Mouse (Mus musculus): ENCODE results near the gene Pomt1. TPM values are rescaled to one million over a fixed set of nuclear protein-coding genes. Genes with fewer than 3 reads are reported as not detected.

The Pomt1 gene
- polyA plus RNA-seq, 1 experiment = 21.8 TPM

GRCm38 (mm10) chr2:32259657-32260417 lies 23.4 kb downstream of the Pomt1 start, which contains the start of gene Uck1:
TSS of gene Uck1 (minus strand) at chr2:32260159.
- peak; percentile 88 for DNase-seq
- 1% methylated on average over 59 of the region's 59 CpGs for WGBS
- Histone ChIP-seq H3K4me1 (ENCODE audit: control insufficient read depth, insufficient read depth, low read length) (no peaks in the 10 kb centered on the region; the same call in 1 of the 2 replicates), H3K4me3 (replicated peaks; ENCODE audit: extremely low read depth, low read depth, low read length) (peak within 1 kb of the TSS; percentile 61)
- TF ChIP-seq POLR2A (IDR thresholded peaks at IDR 0.05; ENCODE audit: borderline replicate concordance, extremely low read depth, low read depth, low read length) (peak; percentile 92; the same call in 1 of the 2 replicates), CTCF (IDR thresholded peaks at IDR 0.05; ENCODE audit: insufficient read depth, low read length) (no peak)

DNA sequence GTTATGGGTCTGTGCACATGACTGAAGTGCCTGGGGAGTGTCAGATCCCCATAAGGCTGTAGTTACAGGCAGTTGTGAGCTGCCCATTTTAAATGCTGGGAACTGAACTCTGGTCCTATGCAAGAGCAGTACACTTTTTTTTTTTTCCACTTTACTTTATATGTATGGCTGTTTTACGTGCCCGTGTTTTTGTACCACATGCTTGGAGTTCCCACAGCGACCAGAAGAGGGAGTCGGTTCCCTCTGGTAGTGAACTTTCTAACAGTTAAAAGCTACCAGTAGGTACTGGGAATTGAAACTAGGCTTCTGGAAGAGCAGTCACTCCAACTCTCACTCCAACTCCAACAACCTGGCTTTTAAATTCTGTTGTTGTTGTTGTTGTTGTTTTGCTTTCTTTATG lies 24.2 kb downstream of the Pomt1 start:
- TF ChIP-seq CTCF (IDR thresholded peaks at IDR 0.05; ENCODE audit: insufficient read depth, low read length) (peak; percentile 34; the same call in 1 of the 2 replicates), POLR2A (IDR thresholded peaks at IDR 0.05; ENCODE audit: borderline replicate concordance, extremely low read depth, low read depth, low read length) (no peak)
- no peak overlapping the region for H3K4me3 ChIP-seq (replicated peaks; ENCODE audit: extremely low read depth, low read depth, low read length)
- no peak for DNase-seq
- 30% methylated on average over 4 of the region's 4 CpGs for WGBS
- no peaks in the 10 kb centered on the region; the same call in 1 of the 2 replicates for H3K4me1 ChIP-seq (ENCODE audit: control insufficient read depth, insufficient read depth, low read length)

GRCm38 (mm10) chr2:32275823-32276222 lies 39.4 kb downstream of the Pomt1 start:
- no peak for DNase-seq
- TF ChIP-seq POLR2A (IDR thresholded peaks at IDR 0.05; ENCODE audit: borderline replicate concordance, extremely low read depth, low read depth, low read length) = no peak
- WGBS = 77% methylated on average over 3 of the region's 3 CpGs
- Histone ChIP-seq H3K4me1 (ENCODE audit: control insufficient read depth, insufficient read depth, low read length) (no peaks in the 10 kb centered on the region), H3K4me3 (replicated peaks; ENCODE audit: extremely low read depth, low read depth, low read length) (no peak overlapping the region)

DNA sequence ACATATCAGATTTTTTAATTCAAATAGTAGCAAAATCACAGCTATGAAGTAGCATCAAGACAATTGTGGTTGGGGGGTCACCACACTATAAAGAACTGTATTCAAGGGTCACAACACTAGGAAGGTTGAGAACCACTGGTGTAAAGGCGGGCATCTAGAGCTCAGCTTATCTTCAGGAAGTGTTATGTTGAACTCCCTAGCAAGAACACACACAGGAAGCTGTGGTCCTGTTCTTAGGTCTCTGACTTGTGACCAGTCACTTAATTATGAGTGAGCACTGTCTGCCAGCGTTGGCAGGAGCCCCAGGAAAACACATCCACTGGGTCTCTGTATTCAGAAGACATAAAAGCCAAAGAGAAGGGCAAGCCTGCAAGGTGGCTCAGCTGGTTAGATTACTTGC lies 45.9 kb downstream of the Pomt1 start:
- 54% methylated on average over 2 of the region's 2 CpGs for WGBS
- Histone ChIP-seq H3K4me1 (ENCODE audit: control insufficient read depth, insufficient read depth, low read length) (peaks cover 6% of the 10 kb centered on the region), H3K4me3 (replicated peaks; ENCODE audit: extremely low read depth, low read depth, low read length) (no peak overlapping the region)
- DNase-seq = no peak
- TF ChIP-seq CTCF (IDR thresholded peaks at IDR 0.05; ENCODE audit: insufficient read depth, low read length) (no peak), POLR2A (IDR thresholded peaks at IDR 0.05; ENCODE audit: borderline replicate concordance, extremely low read depth, low read depth, low read length) (no peak)

DNA sequence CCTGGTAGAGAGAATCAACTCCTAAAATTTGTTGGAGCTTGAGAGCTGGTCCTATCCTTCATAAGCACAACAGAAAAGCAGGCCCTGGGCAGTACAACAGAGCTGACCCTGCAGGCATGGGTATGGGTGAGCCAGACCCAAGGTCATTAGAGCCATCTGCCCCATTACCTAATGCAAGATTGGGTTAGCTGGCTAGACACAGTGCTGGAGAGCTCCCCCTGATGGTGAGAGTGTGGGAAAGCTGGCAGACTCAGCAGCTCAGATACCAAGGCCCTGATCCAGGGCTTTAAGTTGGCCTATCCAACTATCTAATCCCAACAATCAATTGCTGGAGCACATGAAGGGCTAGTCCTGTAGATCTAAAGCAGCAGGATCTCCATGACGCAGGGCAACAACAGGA lies 46.3 kb downstream of the Pomt1 start:
- H3K4me1 ChIP-seq (ENCODE audit: control insufficient read depth, insufficient read depth, low read length) = peaks cover 6% of the 10 kb centered on the region
- TF ChIP-seq CTCF (IDR thresholded peaks at IDR 0.05; ENCODE audit: insufficient read depth, low read length) = peak; percentile 90
- TF ChIP-seq POLR2A (IDR thresholded peaks at IDR 0.05; ENCODE audit: borderline replicate concordance, extremely low read depth, low read depth, low read length) = no peak
- no peak overlapping the region for H3K4me3 ChIP-seq (replicated peaks; ENCODE audit: extremely low read depth, low read depth, low read length)
- 90% methylated on average over 1 of the region's 1 CpGs for WGBS
- DNase-seq = peak; percentile 52

DNA sequence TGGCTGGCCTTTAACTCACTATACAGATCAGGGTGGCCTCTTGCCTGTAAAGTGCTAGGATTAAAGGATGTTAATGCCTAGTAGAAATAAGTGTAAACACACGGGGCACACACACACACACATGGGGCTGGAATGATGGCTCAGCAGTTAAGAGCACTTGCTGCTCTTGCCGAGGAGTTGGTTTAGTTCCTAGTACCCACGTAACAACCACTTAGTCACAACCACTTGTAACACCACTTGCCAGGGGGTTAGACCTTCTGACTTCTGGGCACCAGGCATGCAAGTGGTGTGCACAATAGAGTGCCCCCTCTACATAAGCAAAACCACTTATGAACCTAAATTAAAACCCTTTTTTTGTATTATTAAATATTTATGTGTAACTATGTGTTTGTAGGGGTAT lies 47.6 kb downstream of the Pomt1 start:
- TF ChIP-seq CTCF (IDR thresholded peaks at IDR 0.05; ENCODE audit: insufficient read depth, low read length) = no peak
- TF ChIP-seq POLR2A (IDR thresholded peaks at IDR 0.05; ENCODE audit: borderline replicate concordance, extremely low read depth, low read depth, low read length) = no peak
- Histone ChIP-seq H3K4me3 (replicated peaks; ENCODE audit: extremely low read depth, low read depth, low read length) (no peak overlapping the region), H3K4me1 (ENCODE audit: control insufficient read depth, insufficient read depth, low read length) (peaks cover 7% of the 10 kb centered on the region)
- DNase-seq = no peak
- WGBS = 72% methylated on average over 3 of the region's 3 CpGs

- WGBS = under 1% methylated on average over 20 of the region's 23 CpGs
- peak within 1 kb of the TSS; percentile 89 for H3K4me3 ChIP-seq (replicated peaks; ENCODE audit: extremely low read depth, low read depth, low read length)
- DNase-seq = no peak
- H3K4me1 ChIP-seq (ENCODE audit: control insufficient read depth, insufficient read depth, low read length) = peaks cover 12% of the 10 kb centered on the region
- TF ChIP-seq CTCF (IDR thresholded peaks at IDR 0.05; ENCODE audit: insufficient read depth, low read length) (no peak), POLR2A (IDR thresholded peaks at IDR 0.05; ENCODE audit: borderline replicate concordance, extremely low read depth, low read depth, low read length) (no peak)
Measured at GRCm38 (mm10) chr2:32287334-32287840, 51.0 kb downstream of the Pomt1 start, which contains the start of gene Golga2. TSS of gene Golga2 (plus strand) at chr2:32287384.

DNA sequence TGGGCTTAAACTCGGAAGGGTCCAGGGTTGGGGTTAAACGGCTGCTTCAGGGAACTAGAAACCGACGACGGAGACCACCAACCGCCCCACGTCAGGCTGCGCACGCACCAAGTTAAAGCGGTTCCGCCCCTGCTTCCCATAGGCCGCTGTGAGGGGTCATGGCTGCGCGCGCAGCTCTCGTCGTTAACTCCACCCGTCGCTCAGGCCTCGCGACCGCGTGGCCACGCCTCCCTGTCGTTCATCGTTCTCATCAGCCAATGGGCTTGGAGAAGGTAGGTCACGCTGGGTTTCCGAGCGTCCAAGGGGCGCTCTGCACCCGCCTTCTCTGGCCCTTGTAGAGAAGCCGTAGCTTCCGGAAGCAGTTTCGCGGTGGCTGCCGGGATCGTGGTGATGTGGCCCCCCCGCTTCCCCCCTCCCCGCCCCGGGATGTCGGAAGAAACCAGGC lies 51.6 kb downstream of the Pomt1 start, which contains the start of gene Swi5:
Gene Swi5, minus strand, starts transcription at position 153 of the 445 bp plus-strand sequence.
- peak; percentile 96 for DNase-seq
- TF ChIP-seq CTCF (IDR thresholded peaks at IDR 0.05; ENCODE audit: insufficient read depth, low read length) (no peak), POLR2A (IDR thresholded peaks at IDR 0.05; ENCODE audit: borderline replicate concordance, extremely low read depth, low read depth, low read length) (peak; percentile 97)
- under 1% methylated on average over 41 of the region's 41 CpGs for WGBS

GRCm38 (mm10) chr2:32288371-32288931 lies 52.1 kb downstream of the Pomt1 start:
- Histone ChIP-seq H3K4me3 (replicated peaks; ENCODE audit: extremely low read depth, low read depth, low read length) (peak overlapping the region; percentile 86), H3K4me1 (ENCODE audit: control insufficient read depth, insufficient read depth, low read length) (peaks cover 12% of the 10 kb centered on the region)
- under 1% methylated on average over 29 of the region's 29 CpGs for WGBS
- TF ChIP-seq CTCF (IDR thresholded peaks at IDR 0.05; ENCODE audit: insufficient read depth, low read length) = no peak
- TF ChIP-seq POLR2A (IDR thresholded peaks at IDR 0.05; ENCODE audit: borderline replicate concordance, extremely low read depth, low read depth, low read length) = no peak
- no peak for DNase-seq

More for the DNA sequence above, 51.6 kb downstream of the Pomt1 start, which contains the start of gene Swi5:
- peak within 1 kb of the TSS; percentile 89 for H3K4me3 ChIP-seq (replicated peaks; ENCODE audit: extremely low read depth, low read depth, low read length)
- peaks cover 12% of the 10 kb centered on the region for H3K4me1 ChIP-seq (ENCODE audit: control insufficient read depth, insufficient read depth, low read length)
